Mouse (Mus musculus): ENCODE measurements around the gene Evx1.

Gene Evx1

GRCm38 (mm10) chr6:52291021-52291860 lies 22.1 kb upstream of the Evx1 start:
- DNase-seq (ENCODE audit: low spot score): no peak

GRCm38 (mm10) chr6:52292328-52292727 lies 21.0 kb upstream of the Evx1 start:
- no peak for DNase-seq (ENCODE audit: low spot score)

GRCm38 (mm10) chr6:52294616-52295015 lies 18.7 kb upstream of the Evx1 start:
- no peak for DNase-seq (ENCODE audit: low spot score)

GRCm38 (mm10) chr6:52298511-52298910 lies 14.8 kb upstream of the Evx1 start:
- no peak for DNase-seq (ENCODE audit: low spot score)

- no peak for DNase-seq (ENCODE audit: low spot score)
Observed at GRCm38 (mm10) chr6:52300806-52301205, 12.5 kb upstream of the Evx1 start.

GRCm38 (mm10) chr6:52303426-52303825 lies 9.9 kb upstream of the Evx1 start:
- no peak for DNase-seq (ENCODE audit: low spot score)

- DNase-seq (ENCODE audit: low spot score): no peak
Observed at GRCm38 (mm10) chr6:52305877-52306389, 7.4 kb upstream of the Evx1 start.

GRCm38 (mm10) chr6:52309766-52310165 lies 3.5 kb upstream of the Evx1 start:
- no peak for DNase-seq (ENCODE audit: low spot score)

- no peak for DNase-seq (ENCODE audit: low spot score)
Observed at GRCm38 (mm10) chr6:52310366-52310765, 2.9 kb upstream of the Evx1 start.

GRCm38 (mm10) chr6:52311661-52312557 lies 1.4 kb upstream of the Evx1 start:
- no peak for DNase-seq (ENCODE audit: low spot score)

- DNase-seq (ENCODE audit: low spot score): no peak
Observed at GRCm38 (mm10) chr6:52312558-52312915, 761 bp upstream of the Evx1 start.

GRCm38 (mm10) chr6:52314304-52315100 lies 1.2 kb downstream of the Evx1 start:
- no peak for DNase-seq (ENCODE audit: low spot score)

- no peak for DNase-seq (ENCODE audit: low spot score)
Observed at GRCm38 (mm10) chr6:52315441-52316412, 2.4 kb downstream of the Evx1 start.

GRCm38 (mm10) chr6:52316413-52317184 lies 3.3 kb downstream of the Evx1 start:
- no peak for DNase-seq (ENCODE audit: low spot score)

- no peak for DNase-seq (ENCODE audit: low spot score)
Observed at GRCm38 (mm10) chr6:52317461-52318180, 4.3 kb downstream of the Evx1 start.

GRCm38 (mm10) chr6:52318271-52318670 lies 5.0 kb downstream of the Evx1 start:
- no peak for DNase-seq (ENCODE audit: low spot score)

GRCm38 (mm10) chr6:52319956-52320690 lies 6.8 kb downstream of the Evx1 start:
- DNase-seq (ENCODE audit: low spot score): no peak

GRCm38 (mm10) chr6:52320966-52321825 lies 7.9 kb downstream of the Evx1 start:
- no peak for DNase-seq (ENCODE audit: low spot score)

Measured in ovary, postnatal 14 days (tissue).